Mouse (Mus musculus) NIH3T3 (cell line): Measurements from ENCODE around the gene Tssk3.
"Not testable (repeated sequence)": the region's sequence is repeated elsewhere in the genome, so short reads cannot be mapped to it uniquely, and the experiment has no call there.

Experiments
- DNase-seq: peaks from one replicate; pipeline ENCODE4 v3.0.0-alpha.2; 2012; ENCODE audit warnings: low read depth

Tssk3 gene

DNA sequence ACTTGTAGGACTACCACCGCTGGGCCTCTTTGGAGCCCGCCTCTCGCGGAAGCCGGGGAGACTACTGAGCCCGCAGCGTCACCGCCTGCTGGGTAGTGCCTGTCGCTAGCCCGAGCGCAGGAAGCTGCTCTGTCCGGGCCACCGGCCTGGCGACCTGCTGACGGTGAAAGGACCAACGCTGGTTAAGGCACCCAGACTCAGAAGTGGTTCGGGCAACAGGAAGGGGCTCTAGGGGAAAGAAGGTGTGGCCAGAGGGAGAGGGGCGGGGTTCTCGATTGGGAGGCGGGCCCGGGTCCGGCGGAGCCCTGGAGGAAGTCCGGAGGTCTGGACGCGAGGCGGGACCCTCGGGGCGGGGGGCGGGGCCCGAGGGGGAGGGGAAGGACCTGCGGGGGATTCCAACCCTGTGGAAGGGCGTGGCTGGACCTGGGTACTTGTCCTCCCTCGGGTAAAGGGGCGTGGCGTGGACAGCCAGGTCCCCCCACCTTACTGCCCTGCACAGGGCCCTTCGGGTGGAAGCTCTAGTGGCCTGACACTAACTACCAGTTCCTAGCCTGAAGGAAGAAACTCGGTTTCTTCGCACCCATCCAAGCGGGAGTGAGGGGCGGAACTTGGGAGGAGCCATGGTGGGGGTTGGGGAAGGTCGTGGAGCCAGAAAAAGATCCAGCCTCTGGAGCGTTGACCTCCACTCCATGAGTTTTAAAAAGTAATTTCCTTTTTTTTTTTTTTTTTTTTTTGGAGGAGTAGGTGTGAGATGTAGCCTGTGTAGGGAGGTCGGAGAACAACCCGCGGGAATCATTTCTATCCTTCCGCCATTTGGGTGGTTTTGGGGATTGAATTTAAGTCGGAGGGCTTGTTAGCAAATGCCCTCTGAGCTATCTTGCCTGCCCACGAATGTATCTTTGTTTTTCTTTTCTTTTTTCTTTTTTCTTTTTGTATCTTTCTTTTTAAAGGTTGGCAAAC lies 10.1 kb upstream of the Tssk3 start:
- DNase-seq = no peak

DNA sequence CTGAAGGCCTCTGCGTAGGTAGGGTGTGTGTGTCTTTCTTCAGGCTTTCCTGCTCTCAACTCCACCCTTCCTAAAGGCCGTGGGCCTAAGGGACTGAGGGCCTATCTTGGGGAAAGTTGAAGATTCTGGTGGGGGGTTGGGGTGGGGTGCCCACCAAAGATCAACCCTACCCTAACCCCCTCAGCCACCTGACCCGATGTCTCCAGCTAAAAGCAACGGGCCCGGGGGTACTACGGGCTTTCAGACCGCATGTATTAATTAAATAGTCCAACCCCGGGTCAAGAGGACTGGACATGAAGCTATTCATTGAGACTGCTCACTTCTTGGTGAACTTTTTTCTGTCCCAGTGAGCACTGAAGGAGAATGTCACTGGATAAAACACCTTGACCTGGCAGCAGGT lies 9.2 kb upstream of the Tssk3 start:
- DNase-seq = no peak

DNA sequence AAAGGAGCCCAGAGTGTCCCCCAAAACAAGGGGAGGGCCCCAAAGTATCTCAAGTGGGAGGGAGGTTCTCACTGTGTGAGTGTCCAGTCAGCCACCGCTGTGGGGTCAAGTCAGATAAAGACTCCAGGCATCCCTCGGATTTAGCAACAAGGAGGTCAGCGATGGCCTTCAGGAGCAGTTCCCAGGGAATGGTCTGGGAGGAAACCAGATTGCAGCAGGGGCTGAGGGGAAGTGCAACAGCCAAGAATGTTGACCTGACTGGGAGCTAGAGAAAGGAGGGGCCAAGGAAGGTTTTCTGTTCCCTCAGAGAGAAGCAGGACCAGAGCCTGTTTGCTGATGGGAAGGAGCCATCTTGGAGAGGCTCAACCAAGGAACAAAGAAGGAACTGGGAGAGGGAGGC lies 8.1 kb upstream of the Tssk3 start:
- no peak for DNase-seq

DNA sequence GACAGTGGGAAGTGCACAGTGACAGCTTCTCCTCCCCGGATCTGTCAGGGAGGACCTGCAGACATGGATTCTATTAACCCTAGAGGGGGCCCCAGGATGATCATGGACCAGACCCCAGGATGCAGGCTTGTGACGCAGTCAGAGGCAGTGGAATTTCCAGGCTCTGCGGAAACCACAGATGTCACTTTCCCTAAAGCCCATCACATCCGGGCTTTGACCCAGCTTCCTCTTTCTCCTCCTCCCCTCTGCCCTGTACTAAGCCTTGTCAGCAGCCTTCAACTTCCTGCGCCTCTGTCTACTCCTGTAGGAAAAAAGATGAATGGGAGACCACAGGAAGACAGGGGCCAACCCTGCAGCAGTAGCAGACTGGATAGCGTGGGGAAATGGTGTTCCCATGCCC lies 5.8 kb upstream of the Tssk3 start:
- DNase-seq = no peak

DNA sequence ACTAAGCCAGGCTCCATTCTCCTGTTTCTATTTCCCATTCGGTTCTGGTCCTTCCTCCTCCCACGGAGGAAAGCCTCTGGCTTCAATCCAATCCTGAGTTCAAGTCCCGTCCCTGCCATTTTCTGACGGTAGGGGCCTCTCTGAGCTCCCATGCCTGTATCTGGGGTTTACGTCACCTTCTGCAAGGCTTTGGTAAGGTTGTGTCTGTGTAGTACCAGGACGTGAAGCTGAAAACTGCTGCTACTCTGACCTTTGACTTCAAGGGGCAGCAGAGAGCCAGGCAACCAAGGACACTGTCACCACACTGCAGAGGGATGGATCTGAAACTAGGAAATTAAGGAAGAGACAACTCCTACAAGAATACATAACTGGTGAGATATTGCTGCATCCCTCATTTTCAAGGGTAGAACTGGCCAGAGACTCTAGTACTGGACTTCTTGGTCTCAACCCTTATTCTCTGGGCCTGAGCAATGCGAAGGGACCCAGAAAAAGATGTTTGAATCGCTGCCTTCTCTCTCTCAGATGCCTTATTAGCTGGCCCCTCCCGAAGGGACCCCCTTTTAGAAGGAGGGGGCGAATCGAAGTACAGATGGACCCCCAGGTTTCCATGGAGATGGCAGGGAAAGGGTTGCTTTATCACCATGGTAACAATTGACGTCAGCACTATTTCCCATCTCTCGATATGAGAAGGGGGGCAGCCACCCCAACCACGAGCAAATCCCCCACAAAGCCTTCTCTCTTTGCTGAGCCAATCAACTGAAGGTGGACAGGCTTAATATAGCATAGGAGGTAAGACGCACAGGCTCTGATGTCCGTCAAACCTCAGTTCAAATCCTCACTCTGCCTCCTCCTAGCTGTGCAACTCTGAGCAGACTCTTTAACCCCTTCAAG lies 5.1 kb upstream of the Tssk3 start:
- no peak for DNase-seq

DNA sequence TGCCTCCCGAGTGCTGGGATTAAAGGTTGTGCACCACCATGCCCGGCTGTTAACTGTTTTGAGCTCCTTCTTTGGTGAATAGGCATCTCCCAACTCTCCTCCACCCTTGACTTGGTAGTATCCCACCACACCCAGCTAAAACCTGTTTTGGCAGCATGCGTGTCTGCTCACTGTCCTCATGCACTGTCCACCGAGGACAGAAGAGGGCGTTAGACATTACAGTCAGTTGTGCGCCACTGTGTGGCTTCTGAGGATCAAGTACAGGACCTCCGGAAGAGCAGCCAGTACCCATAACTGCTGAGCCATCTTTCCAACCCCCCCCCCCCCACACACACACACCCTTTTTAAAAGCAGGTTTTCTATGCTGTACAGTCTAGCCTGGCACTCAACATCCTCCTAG lies 3.9 kb upstream of the Tssk3 start:
- no peak for DNase-seq

DNA sequence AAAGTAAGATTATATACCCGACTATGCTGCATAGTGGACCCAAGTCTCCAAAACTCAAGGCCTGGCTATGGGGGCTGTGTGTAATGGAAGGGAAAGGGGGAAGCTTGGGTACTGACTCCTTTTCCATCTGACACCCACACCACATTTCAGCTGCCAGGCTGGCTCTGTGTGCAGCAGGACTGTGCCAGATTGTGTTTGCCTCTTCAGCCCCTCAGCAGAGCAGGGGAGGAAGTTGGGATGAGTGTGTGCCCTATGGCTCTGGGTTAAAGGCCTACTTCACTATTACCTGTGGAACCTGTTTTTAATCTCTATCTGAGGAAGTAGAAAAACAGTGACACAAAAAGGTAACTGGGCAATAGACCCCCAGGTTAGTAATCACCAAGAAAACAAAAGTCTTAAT lies 9.7 kb downstream of the Tssk3 start:
- no peak for DNase-seq

DNA sequence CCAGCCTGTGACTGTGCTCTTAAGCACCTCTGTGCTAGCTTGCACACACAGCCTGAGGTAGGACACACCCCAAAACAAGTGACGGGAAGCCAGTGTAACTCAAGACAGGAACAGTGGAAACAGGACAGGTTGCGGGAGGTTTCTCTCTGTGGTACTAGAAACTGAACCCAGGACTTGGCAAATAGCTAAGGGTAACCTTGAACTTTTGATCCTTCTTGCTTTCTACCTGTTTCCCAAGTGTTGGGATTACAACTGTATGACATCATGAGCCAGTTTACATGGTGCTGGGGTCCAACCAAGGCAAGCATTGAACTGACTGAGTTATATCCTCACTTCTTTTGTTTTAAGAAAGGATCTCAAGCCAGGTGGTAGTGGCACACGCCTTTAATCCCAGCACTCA lies 11.0 kb downstream of the Tssk3 start:
- no peak for DNase-seq

DNA sequence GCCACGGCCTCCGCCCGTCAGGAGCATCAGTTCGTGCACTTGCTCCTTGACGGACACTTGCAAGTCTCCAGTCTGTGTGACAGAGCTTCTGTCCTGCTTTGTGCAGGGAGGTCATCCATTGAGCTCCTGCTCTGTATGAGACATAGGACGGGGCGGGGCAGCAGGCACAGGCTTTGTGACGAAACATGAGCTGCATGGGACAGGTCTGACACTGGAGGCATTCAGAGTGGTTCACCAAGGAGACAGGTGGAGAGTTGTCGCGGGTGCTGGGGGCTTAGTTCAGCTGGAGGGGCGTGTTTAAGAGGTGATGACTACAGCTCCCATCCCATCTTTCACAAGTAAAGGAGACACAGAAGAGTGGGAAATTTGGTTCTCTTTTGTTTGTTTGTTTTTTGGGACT lies 14.8 kb downstream of the Tssk3 start:
- no peak for DNase-seq

DNA sequence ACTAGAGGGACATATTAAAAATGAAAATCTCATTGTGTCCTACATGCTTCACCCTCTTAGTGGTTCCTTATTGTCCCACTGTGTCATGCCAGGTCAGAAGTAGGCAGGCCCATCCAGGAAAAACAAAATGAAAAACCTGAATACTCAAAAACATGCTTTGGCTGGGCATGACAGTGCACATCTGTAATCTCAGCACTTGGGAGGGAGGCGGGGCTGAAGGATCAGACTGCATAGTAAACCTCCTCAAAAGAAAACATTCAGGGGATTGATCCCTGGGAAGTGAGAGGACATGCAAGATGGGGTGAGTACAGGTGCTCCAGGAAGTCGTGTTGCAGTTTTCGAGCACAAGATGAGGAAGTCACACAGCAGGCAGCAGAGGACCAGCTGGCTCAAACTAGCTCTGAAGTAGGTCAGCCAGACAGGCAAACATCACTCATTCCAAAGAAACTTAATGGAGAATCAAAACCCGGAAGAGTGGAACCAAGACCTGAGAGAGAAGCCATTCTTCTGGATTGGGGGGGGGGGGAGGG lies 26.5 kb downstream of the Tssk3 start:
- DNase-seq = no peak

DNA sequence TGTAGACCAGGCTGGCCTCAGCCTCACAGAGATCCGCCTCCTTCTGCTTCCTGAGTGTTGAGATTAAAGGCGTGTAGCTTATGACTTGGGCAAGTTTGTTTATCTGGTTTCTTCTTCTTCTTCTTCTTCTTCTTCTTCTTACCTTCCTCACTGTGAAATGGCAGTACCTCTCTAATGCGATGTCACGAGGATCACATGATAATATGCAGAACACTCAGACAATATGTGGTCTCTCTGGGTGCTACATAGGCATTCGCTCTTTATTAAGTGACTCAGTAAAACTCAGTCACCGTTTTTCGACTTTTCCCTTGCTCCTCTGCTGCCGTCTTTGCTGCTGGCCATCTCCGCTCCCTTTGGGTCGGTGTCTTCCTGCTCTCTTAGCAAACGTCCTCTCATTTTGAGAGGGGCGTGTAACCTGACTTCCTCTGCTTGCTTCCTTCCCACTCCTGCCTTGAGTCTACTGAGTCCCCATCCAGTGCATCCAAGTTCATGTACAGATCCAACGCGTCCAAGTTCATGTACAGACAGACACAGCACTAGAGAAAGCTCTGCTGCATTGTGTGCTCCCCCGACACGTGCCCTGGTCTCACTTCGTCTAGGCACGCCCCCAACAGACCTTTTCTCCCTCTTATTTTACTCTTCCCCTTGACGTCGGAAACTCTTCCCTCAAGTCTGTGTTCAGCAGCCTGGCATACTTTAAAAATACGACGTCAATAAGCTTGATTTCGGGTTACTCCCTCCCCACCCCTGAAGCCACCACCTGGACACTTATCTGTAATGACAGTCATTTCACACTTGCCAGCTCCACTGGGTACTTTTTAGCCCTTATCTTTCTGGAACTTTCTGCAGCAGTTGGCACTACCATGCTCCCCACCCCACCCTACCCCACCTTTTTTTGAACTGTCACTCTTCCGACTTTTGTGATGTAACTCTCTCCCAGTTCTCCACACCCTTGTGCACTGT lies 27.4 kb downstream of the Tssk3 start:
- no peak for DNase-seq

DNA sequence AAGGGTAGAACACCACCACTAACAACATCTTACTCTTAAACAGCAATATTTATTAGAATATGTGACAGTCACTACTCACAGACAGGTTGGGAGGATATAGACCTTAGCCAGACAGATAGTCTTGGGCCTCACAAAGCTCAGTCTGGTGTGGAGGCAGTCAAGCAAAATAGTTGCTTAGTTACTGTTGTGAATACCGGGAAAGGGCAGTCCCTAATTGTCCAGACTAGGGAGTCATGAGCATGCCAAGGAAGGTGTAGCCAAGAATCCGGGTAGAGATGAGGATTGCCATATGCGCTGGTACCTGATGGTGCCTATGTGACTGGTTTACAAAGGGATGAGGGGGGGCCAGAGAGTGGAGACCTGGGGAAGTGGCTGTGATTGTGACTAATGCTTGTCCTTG lies 28.7 kb downstream of the Tssk3 start:
- DNase-seq = no peak

DNA sequence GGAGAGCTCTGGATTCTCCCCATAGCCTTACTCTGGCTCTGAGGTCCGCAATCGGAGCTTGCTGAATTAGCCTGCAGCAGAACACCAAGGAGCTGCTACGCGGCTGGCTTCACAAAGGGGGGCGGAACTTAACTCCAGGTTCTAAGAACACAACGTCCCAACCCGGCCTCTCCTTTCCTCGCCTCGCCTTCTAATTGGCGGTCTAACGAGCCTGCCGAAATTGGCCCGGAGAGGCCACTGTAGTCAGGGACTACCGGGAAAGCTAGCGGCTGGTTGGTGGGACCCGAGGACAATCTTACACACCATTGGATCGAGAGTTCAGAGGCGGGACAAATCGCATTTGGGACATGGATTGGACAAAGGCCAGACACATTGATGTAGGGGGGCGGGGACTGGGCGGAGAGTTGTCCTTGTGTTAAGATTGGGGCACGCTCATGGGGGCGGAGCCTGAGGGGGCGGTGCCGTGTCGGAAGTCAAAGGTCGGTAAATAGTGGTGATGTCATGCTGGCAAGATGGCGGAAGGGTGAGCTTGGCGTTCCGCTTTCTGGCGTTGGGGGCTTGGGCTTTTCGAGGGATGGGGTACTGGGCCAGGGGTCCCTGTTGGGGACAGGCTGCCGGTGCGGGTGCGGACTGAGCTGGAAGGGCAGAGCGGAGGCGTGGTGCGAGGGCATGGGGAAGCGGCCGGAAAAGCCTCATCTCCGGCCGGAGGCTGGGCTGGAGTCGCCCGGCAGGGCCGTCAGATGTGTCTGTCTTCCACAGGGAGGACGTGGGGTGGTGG lies 29.4 kb downstream of the Tssk3 start, which contains the start of gene Bsdc1:
TSS of gene Bsdc1 (plus strand) at position 399 of the 778 bp plus-strand sequence.
- peak; percentile 100 for DNase-seq

DNA sequence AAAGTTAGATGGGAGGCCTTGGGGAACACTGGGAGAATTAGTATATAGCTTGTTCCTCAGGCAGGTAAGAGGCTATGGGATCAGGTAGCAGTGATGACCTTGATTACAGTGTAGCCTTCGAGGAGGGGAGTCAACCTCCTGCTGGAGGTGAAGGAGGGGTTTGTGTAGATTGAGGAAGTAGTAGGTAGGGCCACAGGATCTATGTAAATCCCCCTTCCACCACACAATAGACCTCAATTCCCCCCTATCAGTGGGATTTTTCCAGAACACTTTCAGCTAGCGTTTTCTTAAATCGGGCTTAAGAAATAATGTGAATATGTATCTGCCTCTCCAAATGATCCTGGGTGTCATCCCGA lies 30.0 kb downstream of the Tssk3 start:
- DNase-seq = no peak

DNA sequence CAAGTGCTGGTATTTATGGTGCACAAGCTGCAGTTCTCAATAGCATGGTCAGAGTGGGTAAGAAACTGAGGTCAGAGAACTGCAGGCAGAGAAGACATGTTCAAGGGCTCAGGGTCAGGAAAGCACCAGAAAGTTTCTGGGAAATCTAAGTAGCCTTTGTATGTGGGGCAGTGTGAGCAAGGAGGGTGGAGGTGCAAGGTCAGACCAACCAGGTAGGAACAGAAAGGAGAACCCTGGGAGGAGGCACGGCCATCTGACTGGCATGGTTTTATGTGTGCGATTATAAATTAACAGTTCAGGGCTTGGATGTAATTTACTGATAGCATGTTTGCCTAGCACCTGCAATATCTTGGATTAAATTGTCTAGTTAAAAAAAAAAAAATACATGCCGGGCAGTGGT lies 31.1 kb downstream of the Tssk3 start:
- DNase-seq = no peak

DNA sequence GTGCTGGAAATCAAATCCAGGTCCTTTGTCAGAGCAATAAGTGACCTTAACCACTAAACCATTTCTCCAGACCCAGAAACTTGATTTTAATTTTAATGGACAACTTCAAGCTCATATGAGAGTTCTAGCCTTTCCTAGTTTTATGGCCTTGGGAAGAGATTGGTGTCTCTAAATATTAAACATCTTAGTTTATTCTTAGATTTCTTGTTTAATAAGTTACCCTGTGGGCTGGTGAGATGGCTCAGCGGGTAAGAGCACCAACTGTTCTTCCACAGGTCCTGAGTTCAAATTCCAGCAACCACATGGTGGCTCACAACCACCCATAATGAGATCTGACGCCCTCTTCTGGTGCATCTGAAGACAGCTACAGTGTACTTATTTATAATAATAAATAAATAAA lies 33.5 kb downstream of the Tssk3 start:
- DNase-seq = not testable (repeated sequence)

DNA sequence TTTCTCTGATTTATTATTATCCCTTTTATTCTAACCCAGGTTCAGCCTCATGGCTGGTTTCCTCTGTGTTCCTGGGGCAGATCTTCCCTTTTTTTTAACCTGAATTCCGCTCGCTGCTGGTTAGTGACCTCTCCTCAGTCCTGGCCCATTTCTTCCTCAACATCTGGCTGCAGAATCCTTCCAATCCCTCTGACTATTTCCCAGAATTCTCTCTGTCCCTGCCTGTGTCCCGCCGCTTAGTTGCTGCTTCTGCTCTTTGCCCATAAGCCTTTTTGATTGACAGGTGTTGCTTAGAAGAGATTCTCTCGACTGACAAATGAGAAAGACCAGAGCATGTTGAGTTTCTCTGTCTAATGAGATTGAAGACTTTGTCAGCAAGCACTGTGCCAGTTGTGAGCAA lies 34.7 kb downstream of the Tssk3 start:
- no peak for DNase-seq

DNA sequence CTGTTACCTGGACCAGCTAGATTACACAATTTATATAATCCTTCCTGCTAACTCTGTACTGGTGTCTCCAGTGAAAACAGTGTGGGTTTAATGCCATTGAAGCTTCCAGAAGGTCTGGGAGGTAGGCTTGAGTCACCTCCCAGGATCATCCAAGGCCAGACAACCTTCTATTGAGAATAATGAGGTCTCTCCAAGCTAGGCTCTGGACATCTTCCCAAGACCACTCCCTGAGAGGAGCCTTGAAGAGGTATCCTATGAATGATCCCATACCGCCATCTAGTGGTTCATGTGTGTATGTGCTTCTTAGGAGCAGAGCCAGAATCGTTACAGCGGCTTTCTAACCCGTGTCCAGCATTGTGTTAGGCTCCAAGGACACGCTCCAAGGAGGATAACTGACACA lies 35.6 kb downstream of the Tssk3 start:
- DNase-seq = peak; percentile 94

DNA sequence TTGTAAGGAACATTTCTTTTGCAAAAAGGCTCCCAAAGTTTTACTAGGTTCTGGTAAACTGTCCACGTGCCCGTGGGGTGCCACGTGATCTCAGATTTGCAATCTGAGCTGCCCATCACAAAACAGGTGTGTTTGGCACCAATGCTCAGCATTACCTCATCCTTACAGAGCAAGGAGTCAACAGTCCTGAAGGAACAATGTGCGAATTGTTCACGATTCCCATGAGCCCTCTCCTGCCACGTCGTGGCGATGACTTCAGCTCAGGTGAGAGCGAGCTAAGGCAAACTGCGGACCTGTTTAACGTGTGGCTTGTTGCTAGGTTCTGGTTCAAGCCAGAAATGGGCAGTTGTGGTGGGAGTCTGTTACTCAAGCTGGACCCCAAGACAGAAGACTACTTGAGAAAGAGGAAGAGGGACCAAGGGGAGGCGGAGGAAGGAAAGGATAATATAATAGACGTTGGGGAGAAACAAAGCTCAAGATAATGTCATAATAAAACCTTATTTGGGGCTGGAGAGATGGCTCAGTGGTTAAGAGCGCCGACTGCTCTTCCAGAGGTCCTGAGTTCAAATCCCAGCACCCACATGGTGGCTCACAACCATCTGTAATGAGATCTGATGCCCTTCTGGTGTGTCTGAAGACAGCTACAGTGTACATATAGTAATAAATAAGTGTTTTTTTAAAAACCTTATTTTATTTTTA lies 39.2 kb downstream of the Tssk3 start:
- no peak for DNase-seq

DNA sequence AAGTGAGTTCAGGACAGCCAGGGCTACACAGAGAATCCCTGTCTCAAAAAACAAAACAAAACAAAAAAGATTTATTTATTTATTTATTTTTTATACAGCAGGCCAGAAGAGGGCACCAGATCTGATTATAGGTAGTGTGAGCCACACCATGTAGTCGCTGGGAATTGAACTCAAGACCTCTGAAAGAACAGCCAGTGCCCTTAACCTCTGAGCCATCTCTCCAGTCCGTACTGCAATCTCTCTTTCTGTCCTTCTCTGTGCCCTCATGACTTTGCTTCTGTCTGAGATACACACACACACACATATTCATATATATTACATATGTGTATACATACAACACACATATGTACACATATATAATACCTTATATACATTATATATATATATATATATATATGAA lies 40.0 kb downstream of the Tssk3 start:
- peak; percentile 21 for DNase-seq
